Mouse (Mus musculus) layer of hippocampus, adult 6 months (tissue): ENCODE results near the gene Serpinb3c. TPM values are rescaled to one million over a fixed set of nuclear protein-coding genes. Genes with fewer than 3 reads are reported as not detected.

Source experiments
- long read RNA-seq, 2 experiments: library from polyadenylated mRNA; unstranded; transcript quantifications; one replicate each; pipeline ENCODE4 v2.0.0; 2019 to 2020
- polyA plus RNA-seq: library from polyadenylated mRNA; unstranded; fragments of <200 nt; fragmentation: Nextera tagmentation; gene quantifications from 2 replicates; pipeline ENCODE4 v1.2.3, GENCODE M21; 2021

The Serpinb3c gene
- polyA plus RNA-seq, result not detected in 2 replicates
- long read RNA-seq, experiment 1, result 0 reads
- long read RNA-seq, experiment 2, result 0 reads

DNA sequence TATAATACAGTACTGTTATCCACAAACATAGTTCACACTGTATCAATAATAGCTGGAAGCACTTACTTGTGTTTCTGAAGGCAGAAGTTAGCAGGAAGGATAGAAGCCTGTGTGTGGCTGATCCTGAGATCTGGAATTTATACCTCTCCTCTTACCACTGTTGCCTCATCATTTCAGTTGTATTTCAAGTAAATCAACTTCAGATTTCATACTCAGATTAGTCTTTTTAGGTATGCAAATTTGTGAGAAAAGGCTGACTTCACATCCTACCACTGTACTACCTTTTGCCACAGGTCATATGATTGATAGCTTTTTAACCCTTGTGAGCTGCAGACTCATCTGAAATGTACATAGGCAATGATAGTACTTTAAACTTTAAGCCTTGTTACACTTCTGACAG is at the start of gene Serpinb3c, which contains the start of gene Serpinb3b:
Gene Serpinb3c, minus strand, starts transcription at position 111 of the 400 bp plus-strand sequence.
Gene Serpinb3b, minus strand, starts transcription at position 101 of the 400 bp plus-strand sequence.

Other genes starting within 250 kb of the Serpinb3c start
- not detected in 2 replicates for gene Serpinb3a, start 226.1 kb downstream of the Serpinb3c start, polyA plus RNA-seq
- gene Serpinb3d, start 194.9 kb downstream of the Serpinb3c start, polyA plus RNA-seq, result not detected in 2 replicates
- gene Serpinb3b, start within 50 bp of the Serpinb3c start, polyA plus RNA-seq, result not detected in 2 replicates
- not detected in 2 replicates for gene Serpinb11, start 82.8 kb upstream of the Serpinb3c start, polyA plus RNA-seq
- 0.11 and 0.16 TPM in 2 replicates for gene Serpinb7, start 121.3 kb upstream of the Serpinb3c start, polyA plus RNA-seq
- 0.06 TPM in 1 of 2 replicates, not detected in the other for gene Serpinb2, start 233.1 kb upstream of the Serpinb3c start, polyA plus RNA-seq